Mouse (Mus musculus) megakaryocyte, embryonic 14.5 days (primary cell): ENCODE results near the gene Abca13.

Experiments used
- FLI1 ChIP-seq: IDR thresholded peaks from 2 replicates; pipeline ENCODE4 v1.6.1; 2012; ENCODE audit warnings: low read length, inconsistent platforms, mixed read lengths
- GATA1 ChIP-seq: IDR thresholded peaks from 3 replicates; pipeline ENCODE4 v1.6.1; 2012; ENCODE audit warnings: mixed read lengths, low read length, inconsistent platforms, borderline replicate concordance

DNA sequence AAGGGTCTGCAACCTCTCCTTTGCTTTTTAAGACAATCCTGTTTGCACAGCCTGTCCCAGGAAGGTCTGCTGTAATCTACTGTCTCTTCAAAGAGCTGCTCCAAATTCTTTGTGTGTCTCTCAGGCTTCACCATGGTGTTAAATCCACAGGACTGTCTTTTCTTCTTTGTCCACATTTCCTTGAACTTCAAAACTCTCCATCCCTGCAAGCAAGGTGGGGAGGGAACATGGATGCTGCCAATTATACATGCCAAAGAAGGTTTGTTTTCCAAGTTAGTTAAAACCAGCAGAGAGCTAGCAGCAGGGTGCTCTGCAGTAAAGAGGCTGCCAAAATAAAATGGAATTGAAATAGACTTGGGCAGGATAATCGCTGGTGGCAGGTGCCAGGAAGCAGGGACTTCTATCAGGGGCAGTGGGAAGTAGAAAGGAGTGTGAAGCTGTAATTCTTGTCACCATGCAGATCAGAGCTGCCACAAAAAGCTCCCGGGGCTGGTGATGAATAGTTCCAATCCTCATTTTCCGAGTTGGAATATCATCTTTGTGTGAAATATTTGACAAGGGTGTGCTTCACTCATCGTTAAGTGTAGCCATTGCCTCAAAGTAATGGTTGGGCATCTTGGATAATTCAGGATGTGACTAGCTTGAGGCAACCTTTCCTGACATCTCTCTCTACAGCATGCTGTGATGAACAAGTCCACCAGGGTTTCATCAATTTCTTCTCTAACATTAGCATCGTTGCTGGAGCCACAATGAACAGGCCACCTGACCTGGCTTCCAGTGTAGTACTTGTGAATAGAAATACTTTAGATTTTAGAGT is 308.8 kb downstream of the Abca13 start:
- TF ChIP-seq GATA1 = no peak
- no peak for TF ChIP-seq FLI1
